Mouse (Mus musculus) lung, adult 2 months (tissue): ENCODE results near the gene Sez6l2. TPM values are rescaled to one million over a fixed set of nuclear protein-coding genes. Genes with fewer than 3 reads are reported as not detected.

ENCODE experiments used
- DNase-seq: peaks from one replicate; pipeline ENCODE4 v3.0.0; 2022
- H3K4me1 ChIP-seq: fragments of 200-500 bp; 2 replicates; pipeline ENCODE4 v1.6.1; 2011; ENCODE audit warnings: low read length; ENCODE audit not compliant: control insufficient read depth, insufficient read depth
- H3K4me3 ChIP-seq: fragments of 200-500 bp; replicated peaks from 2 replicates; pipeline ENCODE3; 2011; ENCODE audit warnings: low read depth, mild to moderate bottlenecking, control low read depth, low read length; ENCODE audit errors: extremely low read depth
- CTCF ChIP-seq: fragments of 200-500 bp; IDR thresholded peaks from 2 replicates; pipeline ENCODE4 v1.5.1; 2011; ENCODE audit warnings: mild to moderate bottlenecking, low read length, control low read depth; ENCODE audit not compliant: insufficient read depth
- POLR2A ChIP-seq: fragments of 200-500 bp; IDR thresholded peaks from 2 replicates; pipeline ENCODE4 v1.6.1; 2011; ENCODE audit warnings: low read depth, mild to moderate bottlenecking, control low read depth, low read length, borderline replicate concordance; ENCODE audit errors: extremely low read depth
- WGBS: fragments of 180-500 bp; shearing (Covaris S2); methylation state at CpG from one replicate; pipeline ENCODE4 v1.1.7; 2018; 5-methylcytosine and 5-hydroxymethylcytosine counted together
- polyA plus RNA-seq: library from polyadenylated mRNA; depleted of rRNA; stranded (reverse); fragments of >200 nt; gene quantifications from 2 replicates; pipeline ENCODE4 v1.2.3, GENCODE M21; 2012

Gene Sez6l2
- polyA plus RNA-seq, 1 experiment: 1.0 TPM

DNA sequence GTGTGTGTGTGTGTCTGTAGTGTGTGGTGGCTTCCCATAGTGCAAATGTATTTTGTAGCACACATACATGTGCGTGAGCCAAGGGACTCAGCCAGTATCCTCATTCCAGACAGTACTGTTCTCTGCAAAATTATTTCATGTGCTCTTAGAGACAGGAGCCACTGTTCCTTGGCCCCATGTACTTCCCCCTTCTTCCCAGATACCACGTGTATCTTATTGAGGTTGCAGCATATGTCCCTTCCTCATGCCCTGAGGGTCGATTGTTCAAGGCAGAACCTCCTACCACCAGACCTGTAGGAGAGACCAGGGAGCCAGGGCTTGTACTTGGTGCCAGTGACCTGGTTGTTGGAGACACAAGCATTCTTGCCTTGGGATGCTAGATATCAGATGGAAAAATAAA, 4.8 kb downstream of the Sez6l2 start:
- no peak overlapping the region for H3K4me3 ChIP-seq
- WGBS: 47% methylated on average over 3 of the region's 3 CpGs
- TF ChIP-seq POLR2A (no peak), CTCF (no peak)
- 0 out of 2 replicates have a peak, but pooled peaks cover 2% of the 10 kb centered on the region for H3K4me1 ChIP-seq
- no peak for DNase-seq

DNA sequence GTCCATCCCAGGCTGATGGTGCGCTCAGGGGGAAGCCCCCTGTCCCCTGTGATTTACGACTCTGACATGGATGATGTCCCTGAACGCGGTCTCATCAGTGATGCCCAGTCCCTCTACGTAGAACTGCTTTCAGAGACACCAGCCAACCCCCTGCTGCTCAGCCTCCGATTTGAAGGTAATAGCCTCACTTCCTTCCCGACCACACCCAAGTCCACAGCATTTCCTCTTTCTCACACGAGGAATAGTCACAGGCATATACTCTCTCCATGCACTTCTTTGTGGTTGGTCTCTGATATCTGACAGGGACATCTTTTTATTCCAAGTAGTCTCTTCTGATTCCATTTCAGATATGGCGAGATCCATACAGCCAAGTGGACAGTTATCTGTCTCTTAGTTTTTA, 9.4 kb downstream of the Sez6l2 start:
- no peak for DNase-seq
- H3K4me3 ChIP-seq: no peak overlapping the region
- TF ChIP-seq CTCF (no peak), POLR2A (no peak)
- 37% methylated on average over 9 of the region's 9 CpGs for WGBS
- H3K4me1 ChIP-seq: 0 out of 2 replicates have a peak, but pooled peaks cover 2% of the 10 kb centered on the region

DNA sequence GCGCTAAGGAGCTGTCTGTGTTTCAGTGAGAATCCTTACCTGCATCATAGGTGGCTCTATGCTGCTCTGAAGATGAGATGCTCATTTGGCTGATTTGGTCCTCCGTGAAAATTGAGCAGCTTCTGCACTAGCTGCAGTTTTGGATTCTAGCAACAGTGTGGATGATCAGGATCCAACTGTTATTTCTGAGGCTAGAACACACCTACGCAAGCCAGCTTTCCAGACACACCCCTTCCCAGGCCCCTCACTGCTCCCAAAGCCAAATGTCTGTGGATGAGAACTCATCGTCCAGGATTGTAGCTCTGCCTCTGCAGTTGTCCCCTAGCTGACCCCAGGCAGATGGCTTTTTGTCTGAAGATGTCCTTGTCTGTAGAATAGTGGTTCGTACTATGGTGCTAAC, 10.7 kb downstream of the Sez6l2 start:
- no peak for TF ChIP-seq CTCF
- no peak for TF ChIP-seq POLR2A
- WGBS: 86% methylated on average over 5 of the region's 5 CpGs
- no peak for DNase-seq
- Histone ChIP-seq H3K4me3 (no peak overlapping the region), H3K4me1 (0 out of 2 replicates have a peak, but pooled peaks cover 2% of the 10 kb centered on the region)

DNA sequence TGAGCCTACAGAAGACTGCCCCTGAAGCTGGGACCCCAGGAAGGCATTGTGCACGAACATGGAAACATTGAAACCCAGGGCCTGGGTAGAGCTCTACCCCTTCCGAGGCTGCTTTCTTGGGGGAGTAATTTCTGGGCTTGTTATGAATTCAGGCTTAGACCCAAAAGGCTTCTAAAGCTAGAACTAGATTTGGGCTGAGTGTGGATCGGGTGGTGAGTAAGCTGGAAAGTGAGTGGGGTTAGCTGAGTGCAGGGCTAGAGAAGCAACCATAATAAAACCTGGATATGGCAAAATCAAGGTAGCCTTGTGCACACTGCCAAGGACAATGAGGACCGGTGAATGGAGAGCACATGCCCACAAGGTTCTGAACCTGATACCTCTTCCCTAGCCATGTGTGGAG, 11.6 kb downstream of the Sez6l2 start:
- Histone ChIP-seq H3K4me3 (no peak overlapping the region), H3K4me1 (0 out of 2 replicates have a peak, but pooled peaks cover 2% of the 10 kb centered on the region)
- WGBS: 89% methylated on average over 4 of the region's 4 CpGs
- TF ChIP-seq POLR2A: no peak
- no peak for TF ChIP-seq CTCF
- no peak for DNase-seq

DNA sequence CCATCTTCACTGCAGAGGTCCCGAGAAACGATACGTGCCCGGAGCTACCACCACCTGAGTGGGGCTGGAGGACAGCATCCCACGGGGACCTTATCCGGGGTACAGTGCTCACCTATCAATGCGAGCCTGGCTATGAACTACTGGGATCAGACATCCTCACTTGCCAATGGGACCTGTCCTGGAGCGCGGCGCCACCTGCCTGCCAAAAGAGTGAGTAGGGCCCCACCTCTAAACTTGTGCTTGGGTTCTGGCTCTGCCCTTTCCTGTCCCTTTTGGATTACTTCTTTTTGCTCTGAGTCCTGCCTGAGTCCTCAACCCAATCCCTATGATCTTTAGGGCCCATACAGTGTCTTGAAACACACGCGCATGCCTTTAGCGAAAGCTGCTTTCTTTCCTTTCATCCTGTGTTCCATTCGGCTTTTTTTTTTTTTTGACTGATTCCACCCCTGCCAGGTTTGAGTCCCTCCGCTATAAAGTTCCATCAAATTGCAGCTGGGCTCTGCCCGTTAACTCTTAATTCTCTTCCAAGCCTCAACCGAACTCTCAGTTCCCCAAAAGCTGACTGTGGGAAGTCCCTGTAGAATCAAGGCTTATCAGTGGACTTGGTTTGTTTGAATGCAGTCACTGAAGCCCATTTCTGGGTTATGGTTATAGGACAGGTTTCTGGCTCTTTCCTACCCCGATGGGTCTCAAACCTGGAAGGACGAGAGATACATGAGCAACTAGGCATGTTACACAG, 13.4 kb downstream of the Sez6l2 start:
- no peak for TF ChIP-seq POLR2A
- peak; percentile 61 for TF ChIP-seq CTCF
- H3K4me1 ChIP-seq: 0 out of 2 replicates have a peak, but pooled peaks cover 2% of the 10 kb centered on the region
- peak; percentile 52 for DNase-seq

DNA sequence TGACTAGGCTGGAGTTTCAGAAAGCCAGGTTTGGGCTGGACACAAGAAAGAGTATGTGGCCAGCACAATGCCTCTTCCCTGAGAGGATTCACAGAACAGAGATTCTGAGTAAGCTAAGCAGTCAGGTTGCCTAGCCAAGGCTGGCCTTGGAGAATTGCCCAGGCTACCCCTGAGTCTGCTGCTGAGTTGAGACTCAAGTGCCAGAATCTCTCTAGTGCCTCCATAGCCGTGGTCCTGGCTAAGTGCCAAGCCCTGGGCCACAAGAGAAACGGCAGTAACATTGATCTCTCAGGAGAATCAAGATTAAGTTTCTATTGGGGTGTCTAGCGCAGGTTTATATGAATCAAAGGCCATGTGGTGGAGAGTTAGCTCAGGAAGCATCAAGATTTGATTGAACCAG, 15.2 kb downstream of the Sez6l2 start:
- H3K4me3 ChIP-seq: no peak overlapping the region
- 33% methylated on average over 3 of the region's 3 CpGs for WGBS
- no peak for TF ChIP-seq CTCF
- no peak for TF ChIP-seq POLR2A
- H3K4me1 ChIP-seq: no peaks in the 10 kb centered on the region
- DNase-seq: no peak

More for the DNA sequence above, 13.4 kb downstream of the Sez6l2 start:
- H3K4me3 ChIP-seq: no peak overlapping the region
- WGBS: 33% methylated on average over 19 of the region's 19 CpGs

DNA sequence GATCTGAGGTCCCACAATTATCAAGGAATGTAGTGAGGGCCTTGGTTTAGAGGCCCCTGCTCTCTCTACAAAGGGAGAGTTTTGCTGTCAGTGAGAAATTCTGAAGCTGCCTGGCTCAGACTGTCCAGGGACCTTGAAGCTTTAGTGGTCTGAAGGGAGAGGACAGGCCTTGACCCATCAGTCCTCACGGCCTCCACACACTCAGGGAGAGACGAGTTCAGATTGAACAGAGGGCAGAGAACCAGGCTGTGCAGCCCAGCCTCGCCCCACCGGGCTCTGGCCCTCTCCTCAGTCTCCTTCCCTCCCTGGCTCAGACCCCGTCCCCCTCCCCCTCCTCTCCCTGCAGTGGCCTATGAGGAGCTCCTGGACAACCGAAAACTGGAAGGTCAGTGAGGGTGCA, 17.0 kb downstream of the Sez6l2 start:
- no peak for TF ChIP-seq CTCF
- no peak for TF ChIP-seq POLR2A
- 83% methylated on average over 6 of the region's 6 CpGs for WGBS
- Histone ChIP-seq H3K4me3 (no peak overlapping the region), H3K4me1 (no peaks in the 10 kb centered on the region)
- DNase-seq: no peak

DNA sequence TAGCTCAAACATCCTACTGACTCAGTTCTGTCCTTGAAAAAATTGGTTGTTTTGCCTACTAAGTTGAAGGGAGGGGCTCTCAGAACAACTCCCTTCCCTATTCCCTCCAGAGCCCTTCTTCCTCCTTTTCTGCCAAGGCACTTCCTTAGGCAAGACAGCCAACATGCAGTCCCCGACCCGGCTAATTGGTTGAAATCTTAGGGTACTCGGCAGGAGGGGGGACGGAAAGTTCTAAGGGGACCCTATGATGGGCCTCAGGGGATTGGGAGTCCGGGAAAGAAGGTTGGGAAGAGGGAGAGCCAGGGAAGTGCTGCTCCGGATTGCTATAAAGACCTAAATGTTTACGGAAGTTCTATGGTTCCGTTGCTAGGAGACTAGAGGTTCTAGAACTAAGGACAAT, 25.1 kb downstream of the Sez6l2 start:
- Histone ChIP-seq H3K4me3 (peak overlapping the region; percentile 83), H3K4me1 (peaks cover 3% of the 10 kb centered on the region)
- DNase-seq: no peak
- no peak for TF ChIP-seq POLR2A
- no peak for TF ChIP-seq CTCF
- WGBS: 4% methylated on average over 8 of the region's 8 CpGs

DNA sequence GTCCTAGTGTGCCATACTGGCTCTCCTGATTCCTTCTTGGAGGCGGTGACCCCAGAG, 25.4 kb downstream of the Sez6l2 start, which contains the start of gene Cdipt:
TSS of gene Cdipt (plus strand) at position 22 of the 57 bp plus-strand sequence.
- H3K4me1 ChIP-seq: peaks cover 3% of the 10 kb centered on the region
- no peak for DNase-seq
- H3K4me3 ChIP-seq: peak within 1 kb of the TSS; percentile 83
- no peak for TF ChIP-seq POLR2A
- WGBS: 0% methylated on average over 1 of the region's 1 CpGs

DNA sequence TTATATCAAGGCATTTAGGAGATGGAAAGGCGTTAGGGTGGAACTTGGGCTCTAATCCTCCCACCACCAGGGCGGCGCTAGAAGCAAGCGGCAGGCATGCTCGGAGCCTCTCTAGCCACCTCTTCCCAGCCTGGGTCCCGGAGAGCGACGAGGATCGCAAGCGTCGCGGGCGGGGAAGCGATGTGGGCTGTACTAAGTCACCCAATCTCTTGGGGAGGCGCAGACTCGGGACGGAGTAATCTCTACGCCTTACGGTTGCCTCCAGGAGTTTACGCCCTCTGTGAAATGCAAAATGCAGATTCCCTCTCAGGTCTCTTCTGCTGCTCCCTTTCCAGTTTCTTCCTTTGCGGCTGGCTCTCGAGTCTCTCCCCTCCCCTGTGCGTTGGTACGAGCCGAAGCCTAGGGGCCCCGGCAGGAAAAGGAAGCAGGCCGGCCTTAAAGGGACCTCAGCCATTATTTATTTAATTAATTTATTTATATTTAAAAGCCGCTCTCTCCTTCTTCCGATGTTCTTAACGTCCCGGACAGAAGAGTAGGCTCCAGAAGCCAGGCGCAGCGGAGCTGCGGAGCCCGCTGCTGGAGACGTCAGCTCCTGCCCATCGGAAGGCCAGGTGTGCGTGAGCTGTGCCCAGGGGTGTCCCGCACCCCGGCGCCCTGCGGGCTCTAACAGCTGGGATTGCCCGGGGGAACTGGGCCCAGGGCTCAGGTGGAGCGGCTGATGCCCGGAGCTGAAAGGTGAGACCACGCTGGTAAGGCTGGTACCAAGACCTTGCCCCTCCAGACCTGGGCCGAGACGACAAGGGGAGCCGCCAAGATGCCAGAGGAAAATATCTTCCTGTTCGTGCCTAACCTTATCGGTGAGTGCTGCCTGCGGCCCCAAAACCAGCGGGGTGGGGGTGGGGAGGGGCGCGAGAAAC, 25.8 kb downstream of the Sez6l2 start, which contains the start of gene Cdiptos:
TSS of gene Cdiptos (minus strand) at position 149 of the 917 bp plus-strand sequence.
- under 1% methylated on average over 55 of the region's 55 CpGs for WGBS
- Histone ChIP-seq H3K4me3 (peak within 1 kb of the TSS; percentile 83), H3K4me1 (peaks cover 3% of the 10 kb centered on the region)
- TF ChIP-seq POLR2A (no peak; the same call in 1 of the 2 replicates), CTCF (peak; percentile 87)
- peak; percentile 95 for DNase-seq
